Mouse (Mus musculus) midbrain, embryonic 12.5 days (tissue): ENCODE measurements around the gene Nanos2. TPM values are rescaled to one million over a fixed set of nuclear protein-coding genes. Genes with fewer than 3 reads are reported as not detected.

Source experiments
- ATAC-seq: fragments of 200-750 bp; cut with Nextera tagmentation; 2 replicates; pipeline ENCODE4 v1.8.0; 2017; ENCODE audit warnings: low read depth, moderate TSS enrichment, moderate library complexity; ENCODE audit not compliant: low FRiP score
- H3K27ac ChIP-seq: fragments of 300-500 bp; sonication (generic); replicated peaks from 2 replicates; pipeline ENCODE4 v1.5.1; 2016; ENCODE audit warnings: mild to moderate bottlenecking
- H3K27me3 ChIP-seq: fragments of 300-500 bp; sonication (generic); 2 replicates; pipeline ENCODE4 v1.6.1; 2016; ENCODE audit warnings: mild to moderate bottlenecking
- H3K36me3 ChIP-seq: fragments of 300-500 bp; sonication (generic); 2 replicates; pipeline ENCODE4 v1.6.1; 2016
- H3K4me1 ChIP-seq: fragments of 300-500 bp; sonication (generic); 2 replicates; pipeline ENCODE4 v1.6.1; 2016
- H3K4me2 ChIP-seq: fragments of 300-500 bp; sonication (generic); replicated peaks from 2 replicates; pipeline ENCODE4 v1.6.1; 2016; ENCODE audit warnings: mild to moderate bottlenecking, moderate library complexity
- H3K4me3 ChIP-seq: fragments of 300-500 bp; sonication (generic); 2 replicates; pipeline ENCODE4 v1.5.1; 2016; ENCODE audit warnings: mild to moderate bottlenecking
- H3K9ac ChIP-seq: fragments of 300-500 bp; sonication (generic); replicated peaks from 2 replicates; pipeline ENCODE4 v1.6.1; 2016; ENCODE audit warnings: mild to moderate bottlenecking, moderate library complexity
- H3K9me3 ChIP-seq: fragments of 300-500 bp; sonication (generic); 2 replicates; pipeline ENCODE4 v1.6.1; 2016; ENCODE audit warnings: mild to moderate bottlenecking
- WGBS: fragments of 180-500 bp; shearing (Covaris S2); methylation state at CpG from one replicate; pipeline ENCODE4 v1.1.7; 2016; 5-methylcytosine and 5-hydroxymethylcytosine counted together
- polyA plus RNA-seq: library from polyadenylated mRNA; unstranded; fragments of >200 nt; fragmentation: Nextera tagmentation; extraction: Ambion mirVana; gene quantifications from 2 replicates; pipeline ENCODE4 v1.2.1, GENCODE M21; 2016

Gene Nanos2
- polyA plus RNA-seq, 1 experiment from 2014 or later: 0.33 TPM

- Histone ChIP-seq H3K36me3 (peaks cover 7% of the 10 kb centered on the region), H3K9me3 (no peaks in the 10 kb centered on the region), H3K9ac (peak within 1 kb of the TSS; percentile 90), H3K4me2 (peak within 1 kb of the TSS; percentile 86), H3K4me3 (peak within 1 kb of the TSS; percentile 96), H3K27ac (peak within 1 kb of the TSS; percentile 56), H3K4me1 (peaks cover 17% of the 10 kb centered on the region), H3K27me3 (peaks cover 40% of the 10 kb centered on the region)
- WGBS: under 1% methylated on average over 48 of the region's 50 CpGs
- peak; percentile 96 for ATAC-seq
Observed at GRCm38 (mm10) chr7:19024096-19024506, 36.9 kb downstream of the Nanos2 start, which contains the start of gene Sympk. Sympk (plus strand) TSS chr7:19024377.

- peak overlapping the region; percentile 56 for H3K27ac ChIP-seq
- H3K4me1 ChIP-seq: peaks cover 17% of the 10 kb centered on the region
- 2% methylated on average over 35 of the region's 36 CpGs for WGBS
- peaks cover 40% of the 10 kb centered on the region for H3K27me3 ChIP-seq
- H3K9me3 ChIP-seq: no peaks in the 10 kb centered on the region
- H3K9ac ChIP-seq: peak overlapping the region; percentile 90
- ATAC-seq: peak; percentile 68
- peaks cover 13% of the 10 kb centered on the region for H3K36me3 ChIP-seq
- peak overlapping the region; percentile 96 for H3K4me3 ChIP-seq
- H3K4me2 ChIP-seq: peak overlapping the region; percentile 86
Observed at GRCm38 (mm10) chr7:19024581-19025255, 37.5 kb downstream of the Nanos2 start.

DNA sequence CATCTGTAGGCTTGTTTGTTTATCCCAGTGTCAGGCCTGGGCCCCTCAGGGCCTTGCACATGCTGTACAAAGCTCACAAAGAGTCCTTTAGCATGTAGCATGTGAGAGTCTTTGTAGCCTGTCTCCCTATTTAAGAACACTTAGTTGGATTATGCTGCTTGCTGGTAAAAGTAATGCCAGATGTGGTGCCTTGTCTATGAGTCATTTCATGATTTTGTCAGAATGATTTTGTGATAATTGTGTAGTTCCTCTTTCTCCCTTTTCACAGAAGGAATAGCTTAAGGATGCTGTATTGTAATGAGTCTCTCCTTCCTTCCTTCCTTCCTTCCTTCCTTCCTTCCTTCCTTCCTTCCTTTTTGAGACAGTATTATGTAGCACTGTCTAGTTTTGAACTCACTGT, 40.9 kb downstream of the Nanos2 start:
- ATAC-seq: no peak
- Histone ChIP-seq H3K9me3 (no peaks in the 10 kb centered on the region), H3K27me3 (peaks cover 8% of the 10 kb centered on the region), H3K36me3 (peaks cover 46% of the 10 kb centered on the region), H3K4me2 (no peak overlapping the region), H3K4me3 (no peak overlapping the region), H3K4me1 (peaks cover 17% of the 10 kb centered on the region), H3K27ac (no peak overlapping the region), H3K9ac (no peak overlapping the region)

GRCm38 (mm10) chr7:19029084-19029653, 42.0 kb downstream of the Nanos2 start:
- Histone ChIP-seq H3K4me3 (no peak overlapping the region), H3K9me3 (no peaks in the 10 kb centered on the region), H3K27me3 (no peaks in the 10 kb centered on the region), H3K27ac (no peak overlapping the region), H3K4me2 (no peak overlapping the region), H3K36me3 (peaks cover 55% of the 10 kb centered on the region), H3K4me1 (peaks cover 17% of the 10 kb centered on the region), H3K9ac (no peak overlapping the region)
- WGBS: 64% methylated on average over 6 of the region's 6 CpGs
- ATAC-seq: peak; percentile 39

- no peaks in the 10 kb centered on the region for H3K4me1 ChIP-seq
- WGBS: 40% methylated on average over 4 of the region's 4 CpGs
- H3K9ac ChIP-seq: no peak overlapping the region
- no peak overlapping the region for H3K4me3 ChIP-seq
- ATAC-seq: no peak
- H3K27me3 ChIP-seq: no peaks in the 10 kb centered on the region
- H3K36me3 ChIP-seq: peaks cover 80% of the 10 kb centered on the region
- no peak overlapping the region; the same call in 1 of the 2 replicates for H3K27ac ChIP-seq
- no peaks in the 10 kb centered on the region for H3K9me3 ChIP-seq
- H3K4me2 ChIP-seq: no peak overlapping the region
Observed at GRCm38 (mm10) chr7:19031641-19032040, 44.4 kb downstream of the Nanos2 start.

Other genes with a start within 250 kb of the Nanos2 start
- not detected in 2 replicates for gene Psg19, start 188.9 kb upstream of the Nanos2 start, polyA plus RNA-seq
- gene Psg17, start 165.8 kb upstream of the Nanos2 start, polyA plus RNA-seq: 0.08 and 0.10 TPM in 2 replicates
- gene Mill2, start 147.4 kb upstream of the Nanos2 start, polyA plus RNA-seq: 0.59 and 0.63 TPM in 2 replicates
- gene Pglyrp1, start 116.1 kb upstream of the Nanos2 start, polyA plus RNA-seq: 2.5 and 4.2 TPM in 2 replicates
- gene Ccdc61, start 77.0 kb upstream of the Nanos2 start, polyA plus RNA-seq: 34.7 and 38.7 TPM in 2 replicates
- gene Nova2, start 61.5 kb upstream of the Nanos2 start, polyA plus RNA-seq: 12.0 and 13.5 TPM in 2 replicates
- 5.3 and 6.1 TPM in 2 replicates for gene Mypop, start 3.8 kb downstream of the Nanos2 start, polyA plus RNA-seq
- 41.6 and 43.1 TPM in 2 replicates for gene Irf2bp1, start 16.6 kb downstream of the Nanos2 start, polyA plus RNA-seq
- 0.09 and 0.10 TPM in 2 replicates for gene Foxa3, start 36.1 kb downstream of the Nanos2 start, polyA plus RNA-seq
- gene Sympk, start 37.0 kb downstream of the Nanos2 start, polyA plus RNA-seq: 51.5 and 53.5 TPM in 2 replicates
- not detected in 2 replicates for gene Rsph6a, start 67.3 kb downstream of the Nanos2 start, polyA plus RNA-seq
- gene Dmwd, start 88.8 kb downstream of the Nanos2 start, polyA plus RNA-seq: 20.8 and 21.0 TPM in 2 replicates
- gene Dmpk, start 96.4 kb downstream of the Nanos2 start, polyA plus RNA-seq: 11.2 and 11.7 TPM in 2 replicates
- 7.4 and 7.9 TPM in 2 replicates for gene Six5, start 107.2 kb downstream of the Nanos2 start, polyA plus RNA-seq
- gene Gm4969, start 131.0 kb downstream of the Nanos2 start, polyA plus RNA-seq: 1.1 and 1.3 TPM in 2 replicates
- 20.6 and 21.9 TPM in 2 replicates for gene Fbxo46, start 132.5 kb downstream of the Nanos2 start, polyA plus RNA-seq
- gene Qpctl, start 161.9 kb downstream of the Nanos2 start, polyA plus RNA-seq: 21.0 and 22.0 TPM in 2 replicates
- gene Snrpd2, start 162.3 kb downstream of the Nanos2 start, polyA plus RNA-seq: 136 and 139 TPM in 2 replicates
- gene Gipr, start 178.7 kb downstream of the Nanos2 start, polyA plus RNA-seq: 2.1 and 3.4 TPM in 2 replicates
- 5.4 and 6.0 TPM in 2 replicates for gene Eml2, start 189.0 kb downstream of the Nanos2 start, polyA plus RNA-seq
- gene Gpr4, start 225.1 kb downstream of the Nanos2 start, polyA plus RNA-seq: 1.6 and 2.0 TPM in 2 replicates
- 41.8 and 43.7 TPM in 2 replicates for gene Opa3, start 240.9 kb downstream of the Nanos2 start, polyA plus RNA-seq